Mouse (Mus musculus): ENCODE measurements around the gene Slc38a3. TPM values are rescaled to one million over a fixed set of nuclear protein-coding genes. Genes with fewer than 3 reads are reported as not detected.
A peak's percentile ranks its signal among the peaks of the same experiment; 100 is the strongest.

Gene Slc38a3
- polyA plus RNA-seq, 1 experiment from 2014 or later: 10.6 TPM

DNA sequence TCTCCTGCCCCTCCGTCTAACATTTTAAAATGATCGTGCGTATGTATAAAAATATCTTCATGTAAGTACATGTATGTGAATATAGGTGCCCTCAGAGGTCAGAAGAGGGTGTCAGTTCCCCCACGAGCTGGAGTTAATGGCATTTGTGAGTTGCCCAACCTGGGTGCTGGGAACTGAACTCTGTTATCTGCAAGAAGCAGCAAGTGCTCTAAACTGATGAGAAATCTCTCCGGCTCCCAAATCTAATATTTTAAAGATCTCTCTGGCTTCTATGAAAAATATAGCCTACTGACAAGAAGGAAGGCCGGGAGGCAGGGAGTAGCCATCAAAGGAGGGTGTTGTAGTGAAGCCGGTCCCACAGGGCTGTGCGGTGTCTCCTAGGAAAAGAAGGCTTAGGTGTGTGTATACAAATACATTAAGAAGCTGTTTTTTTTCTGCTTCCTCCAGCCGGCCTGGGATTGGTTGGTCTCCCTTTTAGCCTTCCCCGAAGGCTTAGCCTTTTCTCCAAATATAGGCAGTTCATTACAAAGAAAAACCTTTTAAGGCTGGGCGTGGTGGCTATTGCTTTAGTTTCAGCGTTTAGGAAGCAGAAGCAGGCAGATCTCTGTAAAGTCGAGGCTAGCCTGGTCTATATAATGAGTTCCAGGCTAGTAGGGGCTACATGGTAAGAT, 25.7 kb downstream of the Slc38a3 start:
- Histone ChIP-seq H3K27ac (no peak overlapping the region), H3K9ac (0 out of 2 replicates have a peak overlapping the region, but pooled peaks have one; percentile 55), H3K4me1 (peaks cover 35% of the 10 kb centered on the region), H3K9me3 (no peaks in the 10 kb centered on the region), H3K4me3 (replicated peaks) (no peak overlapping the region; the same call in 1 of the 2 replicates), H3K4me2 (no peak overlapping the region), H3K27me3 (no peaks in the 10 kb centered on the region), H3K36me3 (replicated peaks) (no peaks in the 10 kb centered on the region)
- ATAC-seq (ENCODE audit: low FRiP score): no peak
- WGBS: 92% methylated on average over 13 of the region's 13 CpGs

GRCm38 (mm10) chr9:107641666-107642065, 27.7 kb downstream of the Slc38a3 start:
- H3K4me1 ChIP-seq: peaks cover 48% of the 10 kb centered on the region
- no peak for ATAC-seq (ENCODE audit: low FRiP score)
- H3K27me3 ChIP-seq: no peaks in the 10 kb centered on the region
- no peak overlapping the region for H3K4me2 ChIP-seq
- H3K9ac ChIP-seq: 0 out of 2 replicates have a peak overlapping the region, but pooled peaks have one; percentile 25
- H3K4me3 ChIP-seq (replicated peaks): no peak overlapping the region
- H3K36me3 ChIP-seq (replicated peaks): no peaks in the 10 kb centered on the region
- peak overlapping the region; percentile 51 for H3K27ac ChIP-seq
- WGBS: 26% methylated on average over 8 of the region's 8 CpGs
- no peaks in the 10 kb centered on the region for H3K9me3 ChIP-seq

- Histone ChIP-seq H3K36me3 (replicated peaks) (no peaks in the 10 kb centered on the region), H3K4me3 (replicated peaks) (no peak overlapping the region), H3K9me3 (no peaks in the 10 kb centered on the region), H3K4me2 (no peak overlapping the region), H3K4me1 (peaks cover 61% of the 10 kb centered on the region), H3K9ac (peak overlapping the region; percentile 12; the same call in 1 of the 2 replicates), H3K27me3 (no peaks in the 10 kb centered on the region), H3K27ac (peak overlapping the region; percentile 50; the same call in 1 of the 2 replicates)
- WGBS: 29% methylated on average over 8 of the region's 8 CpGs
- ATAC-seq (ENCODE audit: low FRiP score): no peak
Observed at GRCm38 (mm10) chr9:107640257-107640772, 29.0 kb downstream of the Slc38a3 start.

GRCm38 (mm10) chr9:107637070-107637469, 32.3 kb downstream of the Slc38a3 start:
- peak overlapping the region; percentile 43 for H3K4me2 ChIP-seq
- H3K4me3 ChIP-seq (replicated peaks): peak overlapping the region; percentile 11; the same call in 1 of the 2 replicates
- no peaks in the 10 kb centered on the region for H3K9me3 ChIP-seq
- peak; percentile 62 for ATAC-seq (ENCODE audit: low FRiP score)
- peak overlapping the region; percentile 89 for H3K27ac ChIP-seq
- WGBS: 3% methylated on average over 7 of the region's 7 CpGs
- no peaks in the 10 kb centered on the region; the same call in 1 of the 2 replicates for H3K36me3 ChIP-seq (replicated peaks)
- peak overlapping the region; percentile 25; the same call in 1 of the 2 replicates for H3K9ac ChIP-seq
- H3K4me1 ChIP-seq: peaks cover 75% of the 10 kb centered on the region
- no peaks in the 10 kb centered on the region for H3K27me3 ChIP-seq

- H3K36me3 ChIP-seq (replicated peaks): no peaks in the 10 kb centered on the region; the same call in 1 of the 2 replicates
- no peaks in the 10 kb centered on the region for H3K9me3 ChIP-seq
- WGBS: 3% methylated on average over 31 of the region's 38 CpGs
- peaks cover 75% of the 10 kb centered on the region for H3K4me1 ChIP-seq
- peak within 1 kb of the TSS; percentile 100 for H3K27ac ChIP-seq
- H3K9ac ChIP-seq: peak within 1 kb of the TSS; percentile 94
- peak; percentile 91 for ATAC-seq (ENCODE audit: low FRiP score)
- H3K27me3 ChIP-seq: no peaks in the 10 kb centered on the region
- peak within 1 kb of the TSS; percentile 99 for H3K4me2 ChIP-seq
- peak within 1 kb of the TSS; percentile 94 for H3K4me3 ChIP-seq (replicated peaks)
Observed at GRCm38 (mm10) chr9:107635279-107636028, 33.9 kb downstream of the Slc38a3 start, which contains the start of gene Gnai2. TSS of gene Gnai2 (minus strand) at chr9:107635367.

- Histone ChIP-seq H3K36me3 (replicated peaks) (no peaks in the 10 kb centered on the region; the same call in 1 of the 2 replicates), H3K27ac (peak overlapping the region; percentile 100), H3K27me3 (no peaks in the 10 kb centered on the region), H3K9me3 (no peaks in the 10 kb centered on the region), H3K4me2 (peak overlapping the region; percentile 99), H3K4me1 (peaks cover 77% of the 10 kb centered on the region), H3K4me3 (replicated peaks) (peak overlapping the region; percentile 94), H3K9ac (peak overlapping the region; percentile 94)
- no peak for ATAC-seq (ENCODE audit: low FRiP score)
- WGBS: under 1% methylated on average over 35 of the region's 35 CpGs
Observed at GRCm38 (mm10) chr9:107634406-107635278, 34.7 kb downstream of the Slc38a3 start.

DNA sequence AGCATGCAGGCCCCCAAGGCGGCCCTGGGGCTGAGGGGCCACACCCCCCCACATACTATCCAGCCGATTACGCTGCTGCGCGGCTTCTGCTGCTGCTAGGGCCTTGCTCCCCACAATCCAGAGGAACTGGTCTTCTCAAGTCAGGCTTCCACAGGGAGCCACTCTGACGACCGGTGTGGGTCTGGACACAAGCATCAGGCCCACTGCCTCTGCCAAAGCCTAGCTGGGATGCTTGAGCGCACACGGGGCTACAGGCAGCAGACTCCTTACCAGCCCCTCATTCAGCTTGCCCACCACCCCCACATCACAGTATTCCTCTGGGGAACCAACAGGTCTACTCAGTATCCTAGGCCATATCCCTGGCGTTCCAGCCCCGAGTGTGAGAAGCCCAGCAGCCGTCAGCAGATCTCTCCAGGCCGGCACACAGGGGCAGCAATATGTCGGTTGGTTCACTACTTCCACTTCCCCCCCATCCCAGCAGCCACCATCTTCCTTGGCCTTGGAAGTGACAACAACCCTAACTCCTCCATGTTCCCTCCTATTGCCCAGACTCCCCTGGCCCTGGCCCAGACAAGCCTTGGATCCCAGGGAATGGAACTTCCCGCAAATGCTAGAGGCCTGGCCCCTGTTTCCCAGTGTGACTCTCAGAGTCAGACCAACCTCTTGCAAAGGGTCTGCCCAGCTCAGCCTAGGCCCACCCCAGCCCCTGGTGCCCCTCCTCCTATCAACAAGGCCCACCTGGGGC, 35.5 kb downstream of the Slc38a3 start:
- H3K9me3 ChIP-seq: no peaks in the 10 kb centered on the region
- peaks cover 5% of the 10 kb centered on the region; the same call in 1 of the 2 replicates for H3K36me3 ChIP-seq (replicated peaks)
- peak overlapping the region; percentile 99 for H3K4me2 ChIP-seq
- H3K9ac ChIP-seq: peak overlapping the region; percentile 94
- peak overlapping the region; percentile 100 for H3K27ac ChIP-seq
- H3K27me3 ChIP-seq: no peaks in the 10 kb centered on the region
- under 1% methylated on average over 15 of the region's 15 CpGs for WGBS
- peak overlapping the region; percentile 94 for H3K4me3 ChIP-seq (replicated peaks)
- no peak for ATAC-seq (ENCODE audit: low FRiP score)
- H3K4me1 ChIP-seq: peaks cover 82% of the 10 kb centered on the region

- Histone ChIP-seq H3K27me3 (no peaks in the 10 kb centered on the region), H3K9ac (peak overlapping the region; percentile 94), H3K4me3 (replicated peaks) (peak overlapping the region; percentile 94), H3K27ac (peak overlapping the region; percentile 100), H3K9me3 (no peaks in the 10 kb centered on the region), H3K36me3 (replicated peaks) (peaks cover 9% of the 10 kb centered on the region; the same call in 1 of the 2 replicates), H3K4me1 (peaks cover 88% of the 10 kb centered on the region), H3K4me2 (peak overlapping the region; percentile 99)
- WGBS: under 1% methylated on average over 33 of the region's 33 CpGs
- peak; percentile 7; the same call in 1 of the 2 replicates for ATAC-seq (ENCODE audit: low FRiP score)
Observed at GRCm38 (mm10) chr9:107633091-107633660, 36.2 kb downstream of the Slc38a3 start.

GRCm38 (mm10) chr9:107632478-107632877, 36.9 kb downstream of the Slc38a3 start:
- WGBS: 23% methylated on average over 6 of the region's 6 CpGs
- no peak for ATAC-seq (ENCODE audit: low FRiP score)

DNA sequence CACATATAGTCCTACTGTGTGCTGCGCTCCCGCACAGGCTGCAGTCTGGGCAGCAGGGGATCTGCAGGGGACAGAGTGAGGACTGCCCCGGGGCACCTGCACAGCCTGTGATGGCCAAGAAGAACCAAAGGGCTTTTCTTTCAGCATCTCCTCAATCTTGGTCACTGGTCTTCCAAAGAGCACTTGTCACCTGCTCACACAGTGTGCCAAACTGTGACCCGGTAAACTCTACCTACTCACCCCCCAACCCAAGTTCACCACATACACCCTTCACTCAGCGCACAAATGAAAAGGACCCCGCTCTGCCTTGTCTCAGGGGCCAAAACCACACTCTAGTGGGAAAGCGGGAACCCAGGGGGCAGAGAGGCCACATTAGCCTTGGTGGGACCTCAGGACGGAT, 37.5 kb downstream of the Slc38a3 start:
- Histone ChIP-seq H3K4me1 (peaks cover 91% of the 10 kb centered on the region), H3K27ac (peak overlapping the region; percentile 100), H3K4me3 (replicated peaks) (peak overlapping the region; percentile 94), H3K9ac (peak overlapping the region; percentile 94), H3K36me3 (replicated peaks) (peaks cover 13% of the 10 kb centered on the region; the same call in 1 of the 2 replicates), H3K27me3 (no peaks in the 10 kb centered on the region), H3K4me2 (peak overlapping the region; percentile 99), H3K9me3 (no peaks in the 10 kb centered on the region)
- WGBS: 61% methylated on average over 8 of the region's 8 CpGs
- no peak for ATAC-seq (ENCODE audit: low FRiP score)

More at GRCm38 (mm10) chr9:107632478-107632877, 36.9 kb downstream of the Slc38a3 start:
- H3K27me3 ChIP-seq: no peaks in the 10 kb centered on the region
- peak overlapping the region; percentile 99 for H3K4me2 ChIP-seq
- peaks cover 91% of the 10 kb centered on the region for H3K4me1 ChIP-seq
- H3K4me3 ChIP-seq (replicated peaks): peak overlapping the region; percentile 94
- H3K36me3 ChIP-seq (replicated peaks): peaks cover 13% of the 10 kb centered on the region; the same call in 1 of the 2 replicates
- no peaks in the 10 kb centered on the region for H3K9me3 ChIP-seq
- H3K27ac ChIP-seq: peak overlapping the region; percentile 100
- peak overlapping the region; percentile 94 for H3K9ac ChIP-seq

All from forebrain, embryonic 12.5 days (tissue).